Mouse (Mus musculus): Measurements from ENCODE around the gene Ywhah.

GRCm38 (mm10) chr5:33034100-33034499 lies 15.5 kb downstream of the Ywhah start:
- TF ChIP-seq CTCF (IDR thresholded peaks at IDR 0.05; ENCODE audit: insufficient read depth, low read depth, low read length) = 0 out of 2 replicates have a peak, but pooled peaks have one; percentile 11
- no peak for TF ChIP-seq POLR2A (IDR thresholded peaks at IDR 0.05; ENCODE audit: insufficient read depth, low read depth, low read length)
